Mouse (Mus musculus): ENCODE data around the gene Rtn4rl1. TPM values are rescaled to one million over a fixed set of nuclear protein-coding genes. Genes with fewer than 3 reads are reported as not detected.

The Rtn4rl1 gene
- total and polyA plus RNA-seq, 2 experiments, result 1.3 to 9.5 TPM

- Histone ChIP-seq H3K79me2 (ENCODE audit: control insufficient read depth, insufficient read depth, low read length) (peaks cover 41% of the 10 kb centered on the region), H3K9ac (ENCODE audit: low read depth, low read length) (no peak overlapping the region), H3K27ac (replicated peaks; ENCODE audit: insufficient read depth, low read depth, low read length) (no peak overlapping the region), H3K4me1 (ENCODE audit: control insufficient read depth, insufficient read depth, low read length) (peaks cover 5% of the 10 kb centered on the region; the same call in 1 of the 2 replicates), H3K27me3 (ENCODE audit: control insufficient read depth, insufficient read depth, low read length) (no peaks in the 10 kb centered on the region), H3K4me3 (ENCODE audit: insufficient read depth, low read depth, low read length) (no peak overlapping the region), H3K36me3 (ENCODE audit: control insufficient read depth, insufficient read depth, low read length) (no peaks in the 10 kb centered on the region)
- peak; percentile 79 for TF ChIP-seq CTCF (IDR thresholded peaks at IDR 0.05; ENCODE audit: low read depth, low read length)
- no peak for TF ChIP-seq POLR2A (IDR thresholded peaks at IDR 0.05; ENCODE audit: extremely low read depth, insufficient read depth, low read length)
- DNase-seq (ENCODE audit: extremely low read depth, low read depth, low spot score), result peak; percentile 66
- WGBS, result 11% methylated on average over 7 of the region's 7 CpGs
Observed at GRCm38 (mm10) chr11:75231756-75232155, 38.2 kb downstream of the Rtn4rl1 start.

GRCm38 (mm10) chr11:75232434-75232833 lies 38.9 kb downstream of the Rtn4rl1 start:
- no peak for TF ChIP-seq POLR2A (IDR thresholded peaks at IDR 0.05; ENCODE audit: extremely low read depth, insufficient read depth, low read length)
- no peak for TF ChIP-seq CTCF (IDR thresholded peaks at IDR 0.05; ENCODE audit: low read depth, low read length)

GRCm38 (mm10) chr11:75234745-75235144 lies 41.2 kb downstream of the Rtn4rl1 start:
- no peaks in the 10 kb centered on the region for H3K27me3 ChIP-seq (ENCODE audit: control insufficient read depth, insufficient read depth, low read length)
- H3K4me1 ChIP-seq (ENCODE audit: control insufficient read depth, insufficient read depth, low read length), result peaks cover 5% of the 10 kb centered on the region; the same call in 1 of the 2 replicates
- WGBS, result 60% methylated on average over 16 of the region's 16 CpGs
- peaks cover 30% of the 10 kb centered on the region for H3K79me2 ChIP-seq (ENCODE audit: control insufficient read depth, insufficient read depth, low read length)
- TF ChIP-seq CTCF (IDR thresholded peaks at IDR 0.05; ENCODE audit: low read depth, low read length) (no peak), POLR2A (IDR thresholded peaks at IDR 0.05; ENCODE audit: extremely low read depth, insufficient read depth, low read length) (no peak)
- no peak overlapping the region for H3K27ac ChIP-seq (replicated peaks; ENCODE audit: insufficient read depth, low read depth, low read length)
- no peaks in the 10 kb centered on the region for H3K36me3 ChIP-seq (ENCODE audit: control insufficient read depth, insufficient read depth, low read length)
- no peak overlapping the region for H3K4me3 ChIP-seq (ENCODE audit: insufficient read depth, low read depth, low read length)
- DNase-seq (ENCODE audit: extremely low read depth, low read depth, low spot score), result no peak
- H3K9ac ChIP-seq (ENCODE audit: low read depth, low read length), result no peak overlapping the region

More at GRCm38 (mm10) chr11:75232434-75232833, 38.9 kb downstream of the Rtn4rl1 start:
- no peak overlapping the region for H3K4me3 ChIP-seq (ENCODE audit: insufficient read depth, low read depth, low read length)
- peaks cover 36% of the 10 kb centered on the region for H3K79me2 ChIP-seq (ENCODE audit: control insufficient read depth, insufficient read depth, low read length)
- H3K27ac ChIP-seq (replicated peaks; ENCODE audit: insufficient read depth, low read depth, low read length), result no peak overlapping the region
- H3K9ac ChIP-seq (ENCODE audit: low read depth, low read length), result no peak overlapping the region
- H3K27me3 ChIP-seq (ENCODE audit: control insufficient read depth, insufficient read depth, low read length), result no peaks in the 10 kb centered on the region
- no peaks in the 10 kb centered on the region for H3K36me3 ChIP-seq (ENCODE audit: control insufficient read depth, insufficient read depth, low read length)
- WGBS, result 85% methylated on average over 4 of the region's 4 CpGs
- DNase-seq (ENCODE audit: extremely low read depth, low read depth, low spot score), result no peak
- peaks cover 5% of the 10 kb centered on the region; the same call in 1 of the 2 replicates for H3K4me1 ChIP-seq (ENCODE audit: control insufficient read depth, insufficient read depth, low read length)

- H3K79me2 ChIP-seq (ENCODE audit: control insufficient read depth, insufficient read depth, low read length), result peaks cover 10% of the 10 kb centered on the region; the same call in 1 of the 2 replicates
- no peak for TF ChIP-seq CTCF (IDR thresholded peaks at IDR 0.05; ENCODE audit: low read depth, low read length)
- TF ChIP-seq POLR2A (IDR thresholded peaks at IDR 0.05; ENCODE audit: extremely low read depth, insufficient read depth, low read length), result no peak
- H3K36me3 ChIP-seq (ENCODE audit: control insufficient read depth, insufficient read depth, low read length), result no peaks in the 10 kb centered on the region
- H3K4me3 ChIP-seq (ENCODE audit: insufficient read depth, low read depth, low read length), result no peak overlapping the region
- H3K9ac ChIP-seq (ENCODE audit: low read depth, low read length), result no peak overlapping the region
- H3K27ac ChIP-seq (replicated peaks; ENCODE audit: insufficient read depth, low read depth, low read length), result no peak overlapping the region
- no peaks in the 10 kb centered on the region; the same call in 1 of the 2 replicates for H3K4me1 ChIP-seq (ENCODE audit: control insufficient read depth, insufficient read depth, low read length)
- H3K27me3 ChIP-seq (ENCODE audit: control insufficient read depth, insufficient read depth, low read length), result no peaks in the 10 kb centered on the region
- peak; percentile 57 for DNase-seq (ENCODE audit: extremely low read depth, low read depth, low spot score)
- 48% methylated on average over 13 of the region's 13 CpGs for WGBS
Observed at GRCm38 (mm10) chr11:75240158-75240934, 46.8 kb downstream of the Rtn4rl1 start.

- no peaks in the 10 kb centered on the region for H3K36me3 ChIP-seq (ENCODE audit: control insufficient read depth, insufficient read depth, low read length)
- H3K4me3 ChIP-seq (ENCODE audit: insufficient read depth, low read depth, low read length), result no peak overlapping the region
- no peak overlapping the region for H3K9ac ChIP-seq (ENCODE audit: low read depth, low read length)
- no peaks in the 10 kb centered on the region for H3K27me3 ChIP-seq (ENCODE audit: control insufficient read depth, insufficient read depth, low read length)
- no peak for DNase-seq (ENCODE audit: extremely low read depth, low read depth, low spot score)
- no peak overlapping the region for H3K27ac ChIP-seq (replicated peaks; ENCODE audit: insufficient read depth, low read depth, low read length)
- 95% methylated on average over 9 of the region's 9 CpGs for WGBS
- H3K79me2 ChIP-seq (ENCODE audit: control insufficient read depth, insufficient read depth, low read length), result peaks cover 3% of the 10 kb centered on the region; the same call in 1 of the 2 replicates
- peaks cover 7% of the 10 kb centered on the region for H3K4me1 ChIP-seq (ENCODE audit: control insufficient read depth, insufficient read depth, low read length)
- TF ChIP-seq POLR2A (IDR thresholded peaks at IDR 0.05; ENCODE audit: extremely low read depth, insufficient read depth, low read length) (no peak), CTCF (IDR thresholded peaks at IDR 0.05; ENCODE audit: low read depth, low read length) (no peak)
Observed at GRCm38 (mm10) chr11:75242710-75243255, 49.2 kb downstream of the Rtn4rl1 start.

Data from liver, adult 2 months (tissue).